Mouse (Mus musculus) cerebellum, adult 9-11 months (tissue): Measurements from ENCODE around the gene Snd1.

Experiments
- DNase-seq: peaks from one replicate; pipeline ENCODE4 v3.0.0; 2022

Gene Snd1

DNA sequence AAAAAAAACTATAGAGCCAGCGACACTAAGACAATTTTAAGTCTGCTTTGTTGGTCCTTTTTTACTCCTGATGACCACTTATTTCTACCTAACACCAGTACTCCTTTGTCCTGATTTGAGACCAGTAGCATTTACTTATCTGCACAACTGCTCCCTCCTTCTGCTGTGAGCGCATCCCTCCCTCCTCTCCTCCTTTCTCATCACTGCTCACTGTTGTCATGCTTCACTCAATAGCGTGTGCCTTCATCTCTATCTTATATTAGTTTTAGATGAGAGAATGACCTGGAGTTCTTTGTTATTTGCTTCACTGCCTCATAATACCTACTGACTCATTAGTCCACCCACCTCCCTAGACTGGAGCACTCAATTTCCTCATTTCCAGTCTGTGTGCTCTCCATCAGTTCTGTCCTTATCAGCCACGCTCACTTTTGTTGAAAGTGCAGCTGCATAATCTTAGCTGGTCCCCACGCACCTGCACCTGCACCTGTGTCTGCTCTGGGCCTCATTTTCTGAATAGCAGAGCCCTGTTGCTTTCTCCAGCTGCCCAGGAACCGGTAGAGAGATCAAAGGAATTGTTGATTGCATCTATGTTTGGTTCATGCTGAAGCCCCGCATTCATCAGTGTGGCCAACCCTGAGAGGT, 242.4 kb downstream of the Snd1 start:
- no peak for DNase-seq

DNA sequence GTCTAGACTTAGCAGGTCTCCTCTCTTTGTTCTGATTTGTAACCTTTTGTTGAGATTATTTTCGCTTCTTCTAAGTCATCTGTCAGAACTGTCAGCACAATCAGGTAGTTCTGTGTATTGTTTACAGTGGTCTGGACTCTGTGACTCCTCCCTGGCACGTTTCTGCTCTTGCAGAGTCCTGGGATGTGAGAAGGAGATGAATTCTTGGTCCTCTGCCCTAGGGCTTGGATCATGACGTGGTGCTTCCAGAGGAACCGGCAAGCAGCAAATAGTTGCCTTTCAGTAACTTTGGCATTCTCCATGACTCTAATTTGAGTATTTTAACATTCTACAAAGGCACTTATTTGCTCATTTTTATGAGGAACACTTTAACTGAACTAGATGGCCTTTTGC, 242.9 kb downstream of the Snd1 start:
- DNase-seq: no peak

DNA sequence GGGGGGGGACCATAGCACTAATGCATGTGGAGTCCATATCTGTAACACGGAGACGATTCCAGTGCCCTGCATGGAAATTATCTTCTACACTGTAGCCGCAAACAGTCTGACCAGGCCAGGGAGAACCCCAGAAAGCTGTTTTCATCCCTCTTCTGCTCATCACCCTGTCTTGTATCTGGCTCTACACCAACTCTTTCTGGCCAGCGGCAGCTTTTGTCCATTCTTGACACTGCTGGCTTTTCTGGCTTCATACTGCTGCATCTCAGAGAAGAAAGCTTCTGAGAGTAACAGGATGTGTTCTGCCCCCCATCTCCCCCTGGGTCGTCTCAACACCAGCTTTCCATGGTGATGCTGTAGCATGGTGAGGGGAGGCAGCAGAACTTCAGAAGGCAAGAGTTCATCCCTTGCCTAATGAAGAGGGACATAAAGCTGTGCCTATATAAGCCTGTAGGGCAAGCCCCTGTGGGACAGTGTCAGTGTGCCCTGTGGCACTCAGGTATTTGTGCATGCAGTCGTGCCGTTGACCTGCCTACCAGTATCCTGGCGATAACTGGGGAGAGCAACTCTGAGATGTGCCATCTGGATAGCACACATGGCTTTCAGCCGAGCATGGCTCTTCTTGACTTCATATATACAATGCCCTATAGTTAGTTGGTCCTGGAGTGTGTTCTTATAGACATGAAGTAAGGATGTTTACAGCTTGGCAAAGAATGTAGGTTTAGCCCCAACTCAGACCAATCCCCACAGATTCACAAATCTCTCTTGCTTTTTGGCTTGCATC, 245.6 kb downstream of the Snd1 start:
- DNase-seq: peak; percentile 61

DNA sequence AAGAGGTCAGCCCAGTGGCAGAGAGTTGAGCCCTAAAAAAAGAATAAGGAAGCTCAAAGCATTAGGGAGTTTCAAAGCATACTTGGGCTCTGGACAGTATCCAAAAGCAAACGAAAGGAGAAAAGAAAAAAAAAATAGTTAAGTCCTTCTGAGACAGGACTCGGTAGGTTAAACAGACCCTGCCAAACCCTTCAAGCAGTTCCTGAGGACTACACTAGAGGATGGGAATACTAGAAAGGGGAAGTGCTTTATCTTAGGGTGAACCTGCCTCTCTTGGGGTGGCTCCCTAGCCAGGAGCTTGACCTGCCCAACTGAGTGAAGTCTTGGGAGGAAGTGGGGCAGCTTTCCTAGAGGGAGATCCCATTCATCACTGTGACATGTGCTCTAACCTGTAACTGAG, 248.1 kb downstream of the Snd1 start:
- DNase-seq: no peak

GRCm38 (mm10) chr6:28724776-28725175, 249.8 kb downstream of the Snd1 start:
- no peak for DNase-seq

DNA sequence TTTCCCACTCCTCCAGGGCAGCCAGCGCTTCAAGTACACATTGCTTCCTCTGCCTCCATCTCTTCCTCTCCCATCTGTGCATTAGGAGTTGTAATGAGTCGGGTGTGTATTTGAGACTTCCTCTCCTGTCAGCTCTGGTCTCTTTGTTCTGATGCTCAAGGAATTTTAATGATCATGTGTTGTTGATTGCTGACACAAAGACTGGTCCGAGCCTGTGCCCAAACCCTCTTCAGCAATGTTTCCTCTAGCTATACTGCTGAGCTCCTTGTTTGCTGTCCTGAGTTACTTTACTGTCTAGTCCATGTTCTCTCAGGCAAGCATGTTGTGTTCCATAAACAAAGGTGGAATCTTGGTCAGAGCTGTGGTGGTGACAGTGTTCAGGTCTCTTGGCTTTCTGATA, 254.3 kb downstream of the Snd1 start:
- DNase-seq: no peak

- no peak for DNase-seq
Measured at GRCm38 (mm10) chr6:28729649-28730048, 254.7 kb downstream of the Snd1 start.

GRCm38 (mm10) chr6:28731246-28731645, 256.3 kb downstream of the Snd1 start:
- no peak for DNase-seq

DNA sequence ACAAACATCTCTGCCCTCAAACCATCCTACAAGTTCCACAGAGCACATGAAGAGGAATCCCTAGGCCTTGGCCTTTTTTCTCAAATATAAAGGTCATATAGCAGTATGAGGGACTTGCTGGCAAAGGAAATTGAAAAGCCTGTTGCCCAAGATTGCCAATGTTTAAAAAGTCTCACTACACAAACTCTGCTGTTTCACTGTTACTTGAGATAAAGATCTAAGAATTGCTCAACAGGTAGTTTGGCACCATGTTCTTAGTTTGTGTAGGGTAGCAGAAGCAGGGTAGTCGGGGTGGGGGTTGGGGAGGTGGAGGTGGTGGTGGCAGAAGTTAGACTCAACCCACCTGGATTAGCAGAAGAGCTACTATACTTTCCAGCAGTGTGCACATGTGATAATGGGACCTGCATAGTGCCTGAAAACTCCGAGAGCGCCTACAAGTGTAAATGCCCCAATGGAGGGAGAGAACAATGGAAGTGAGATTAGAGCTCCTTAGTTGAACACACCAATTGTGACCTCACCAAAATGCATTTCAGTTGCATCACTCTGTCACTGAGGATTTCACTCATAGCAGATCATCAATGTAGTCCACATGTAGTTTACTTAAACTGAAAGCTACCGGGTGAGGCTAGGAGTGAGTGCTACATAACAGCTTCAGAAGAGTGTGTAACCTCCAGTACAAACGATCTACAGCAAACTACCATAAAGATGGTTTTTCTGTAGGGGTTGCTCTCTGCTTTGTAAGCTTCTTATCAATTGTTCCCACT, 259.1 kb downstream of the Snd1 start:
- no peak for DNase-seq

DNA sequence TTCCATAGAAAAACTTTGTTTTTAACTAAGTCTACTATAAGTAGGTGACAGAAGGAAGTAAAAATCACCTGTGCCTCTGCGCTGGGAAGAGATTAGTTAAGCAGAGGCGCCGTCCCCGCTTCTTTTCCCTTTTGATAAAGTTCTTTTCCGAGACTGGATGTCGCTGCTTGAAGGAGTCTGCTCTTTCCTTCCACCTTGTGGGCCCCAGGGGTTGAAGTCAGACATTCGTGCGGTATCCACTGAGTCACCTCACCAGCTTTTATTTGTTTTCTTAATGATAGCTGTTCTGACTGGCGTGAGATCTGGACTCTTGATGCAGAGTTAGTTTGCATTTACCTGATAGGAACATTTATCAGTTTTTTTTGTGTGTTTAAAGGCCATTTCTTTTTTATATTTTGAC, 260.2 kb downstream of the Snd1 start:
- DNase-seq: no peak

GRCm38 (mm10) chr6:28736665-28737064, 261.7 kb downstream of the Snd1 start:
- no peak for DNase-seq

DNA sequence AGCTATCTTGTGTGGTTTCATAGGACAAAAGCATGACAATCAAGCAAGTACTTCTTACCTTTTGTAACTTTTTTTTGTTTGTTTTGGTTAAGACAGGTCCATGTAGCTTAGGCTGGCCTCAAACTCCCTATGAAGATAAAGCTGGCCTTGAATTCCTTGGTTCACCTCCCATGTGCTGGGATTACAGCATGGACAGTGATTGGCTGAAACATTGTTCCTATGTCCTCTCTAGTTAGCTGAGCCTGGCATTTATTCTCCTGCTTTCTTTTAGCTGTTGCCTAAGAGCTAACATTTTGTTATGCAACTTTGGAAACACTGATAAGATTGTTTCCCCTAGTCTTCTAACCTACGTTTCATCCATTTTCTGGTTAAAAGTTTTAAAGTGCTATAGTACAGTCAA, 262.7 kb downstream of the Snd1 start:
- no peak for DNase-seq

DNA sequence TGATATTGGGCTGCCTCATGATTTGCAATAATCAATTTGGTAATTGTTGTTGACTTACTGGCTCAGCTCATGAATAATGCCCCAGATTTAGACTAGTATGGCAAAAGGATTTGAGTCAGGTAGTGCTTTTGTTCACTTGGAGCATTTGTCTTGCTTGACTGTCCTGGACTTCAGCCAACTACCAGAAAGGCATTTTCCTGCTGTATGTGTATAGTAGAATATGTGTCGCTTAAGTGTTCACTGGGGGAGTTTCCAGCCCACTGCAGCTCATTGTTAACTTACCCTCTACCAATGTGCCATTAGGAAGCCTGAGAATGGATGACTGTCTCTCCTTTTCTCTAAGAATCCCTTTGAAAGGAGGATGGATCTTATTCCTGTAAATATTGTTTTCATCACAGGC, 268.6 kb downstream of the Snd1 start:
- DNase-seq: no peak

GRCm38 (mm10) chr6:28745864-28746263, 270.9 kb downstream of the Snd1 start:
- DNase-seq: no peak

GRCm38 (mm10) chr6:28747025-28747424, 272.1 kb downstream of the Snd1 start:
- no peak for DNase-seq

- peak; percentile 93 for DNase-seq
Measured at GRCm38 (mm10) chr6:28747931-28748670, 273.2 kb downstream of the Snd1 start.

DNA sequence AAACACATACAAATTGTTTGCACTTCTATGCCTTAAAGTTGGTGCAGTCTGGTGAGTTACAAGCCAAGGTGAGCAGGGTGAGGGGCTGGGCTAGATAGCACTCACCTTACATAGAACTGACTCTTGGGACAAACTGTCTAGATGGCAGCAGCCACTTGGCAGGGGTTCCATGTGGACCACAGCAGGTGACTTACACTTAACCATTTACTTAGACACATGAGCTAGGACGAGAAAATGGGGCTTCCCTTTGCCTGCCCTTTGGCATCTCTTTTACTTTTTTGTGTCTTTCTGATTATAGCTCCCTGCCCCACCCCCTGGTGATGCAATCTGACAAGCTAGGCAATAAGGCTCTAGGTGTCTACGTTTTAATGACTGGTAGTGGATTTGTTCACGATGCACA, 274.3 kb downstream of the Snd1 start:
- DNase-seq: peak; percentile 54

DNA sequence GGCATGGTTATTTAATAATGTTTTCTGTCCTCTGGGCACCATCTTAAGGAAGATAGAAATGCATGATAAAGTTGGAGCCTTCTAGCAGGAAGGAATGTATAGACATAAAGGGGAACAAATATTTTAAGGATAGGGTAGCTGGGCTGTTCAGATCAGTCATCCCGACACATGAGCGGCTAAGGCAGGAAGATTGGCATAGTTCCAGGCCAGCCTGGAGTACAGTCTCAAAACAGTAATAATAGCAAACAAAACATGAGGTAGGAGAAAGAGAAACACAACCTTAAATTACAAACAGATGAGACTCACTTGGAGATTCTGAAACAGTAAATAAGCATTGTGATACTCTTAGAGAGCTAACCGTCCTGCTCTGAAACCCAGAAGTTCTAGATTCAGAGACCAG, 276.2 kb downstream of the Snd1 start:
- no peak for DNase-seq

GRCm38 (mm10) chr6:28753217-28753616, 278.3 kb downstream of the Snd1 start:
- DNase-seq: no peak

- DNase-seq: no peak
Measured at GRCm38 (mm10) chr6:28753681-28754080, 278.7 kb downstream of the Snd1 start.

- no peak for DNase-seq
Measured at GRCm38 (mm10) chr6:28754127-28754898, 279.4 kb downstream of the Snd1 start.

DNA sequence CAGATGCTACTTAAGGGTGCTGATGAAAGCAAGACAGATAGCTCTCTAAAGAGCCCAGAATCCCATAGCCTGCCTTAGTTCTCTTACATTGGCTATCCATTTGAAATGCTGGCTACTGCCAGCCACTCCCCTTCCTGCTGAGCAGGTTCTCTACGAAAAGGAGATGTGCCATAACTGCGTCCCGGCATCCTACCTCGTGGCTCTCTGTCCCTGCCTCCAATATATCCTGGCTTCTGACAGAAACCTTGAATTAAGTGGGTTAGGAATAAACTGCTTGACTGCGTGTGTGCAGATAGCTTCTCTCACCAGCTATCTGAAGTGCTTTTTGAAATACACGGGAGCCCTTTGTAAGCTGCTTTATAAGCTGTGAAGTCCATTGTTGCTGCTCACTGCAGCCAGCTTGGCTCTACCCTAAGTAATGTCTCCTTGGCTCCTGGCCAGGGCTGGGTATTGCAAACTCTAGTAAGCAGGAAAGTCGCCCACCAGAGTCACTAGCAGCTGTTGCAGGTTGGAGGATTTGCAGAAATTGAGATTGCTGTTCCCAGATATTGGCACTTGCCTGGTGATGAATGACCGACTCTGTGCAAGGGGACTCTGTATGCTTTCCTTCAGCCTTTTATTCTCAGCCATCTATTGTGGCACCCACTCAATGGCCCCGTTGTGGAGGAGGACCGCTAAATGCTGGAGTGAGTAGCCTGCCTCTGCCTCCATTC, 281.5 kb downstream of the Snd1 start:
- DNase-seq: peak; percentile 36
